Mouse (Mus musculus): Measurements from ENCODE around the gene Gm20815. TPM values are rescaled to one million over a fixed set of nuclear protein-coding genes. Genes with fewer than 3 reads are reported as not detected.

Gm20815 gene
- not detected for polyA plus RNA-seq (2014; fragmentation: Illumina TruSeq; extraction: RNeasy Lipid Tissue Mini Kit (QIAGEN cat#74804); ENCODE audit: low replicate concordance)

GRCm38 (mm10) chrY:8835069-8835468 lies at the start of gene Gm20815:
Gene Gm20815, minus strand, starts transcription at chrY:8835169.

